Mouse (Mus musculus) heart, adult 2 months (tissue): Measurements from ENCODE around the gene Zfp382. TPM values are rescaled to one million over a fixed set of nuclear protein-coding genes. Genes with fewer than 3 reads are reported as not detected.
"Not testable (repeated sequence)": the region's sequence is repeated elsewhere in the genome, so short reads cannot be mapped to it uniquely, and the experiment has no call there.

Experiments used
- DNase-seq, 2 experiments: peaks; one replicate each; pipeline ENCODE4 v3.0.0; 2021
- H3K27ac ChIP-seq: fragments of 200-600 bp; 2 replicates; pipeline ENCODE4 v1.8.1; 2022
- H3K27me3 ChIP-seq: fragments of 200-500 bp; 2 replicates; pipeline ENCODE4 v1.6.1; 2012; ENCODE audit warnings: mild to moderate bottlenecking, low read length, inconsistent platforms, mixed read lengths; ENCODE audit not compliant: control insufficient read depth, insufficient read depth
- H3K36me3 ChIP-seq: fragments of 200-500 bp; 2 replicates; pipeline ENCODE4 v1.6.1; 2012; ENCODE audit warnings: low read length, inconsistent platforms; ENCODE audit not compliant: control insufficient read depth, insufficient read depth
- H3K4me1 ChIP-seq: fragments of 200-500 bp; 2 replicates; pipeline ENCODE4 v1.6.1; 2011; ENCODE audit warnings: low read length; ENCODE audit not compliant: control insufficient read depth, insufficient read depth
- H3K4me3 ChIP-seq: fragments of 200-600 bp; 2 replicates; pipeline ENCODE4 v1.8.1; 2022
- H3K79me2 ChIP-seq: fragments of 200-500 bp; replicated peaks from 2 replicates; pipeline ENCODE4 v1.6.1; 2012; ENCODE audit warnings: mild to moderate bottlenecking, inconsistent platforms, low read length, moderate library complexity, mixed read lengths; ENCODE audit not compliant: control insufficient read depth, insufficient read depth
- H3K9ac ChIP-seq: fragments of 200-500 bp; 2 replicates; pipeline ENCODE4 v1.6.1; 2012; ENCODE audit warnings: low read depth, mild to moderate bottlenecking, control low read depth, inconsistent platforms, low read length, mixed read lengths
- CTCF ChIP-seq: fragments of 200-600 bp; IDR thresholded peaks from 2 replicates; pipeline ENCODE4 v1.8.1; 2022; ENCODE audit warnings: antibody characterized with exemption, mild to moderate bottlenecking, moderate library complexity
- EP300 ChIP-seq: fragments of 200-500 bp; IDR thresholded peaks from 2 replicates; pipeline ENCODE4 v1.6.1; 2011; ENCODE audit warnings: low read depth, low read length, control low read depth; ENCODE audit not compliant: insufficient read depth
- POLR2A ChIP-seq: fragments of 200-500 bp; IDR thresholded peaks from 2 replicates; pipeline ENCODE4 v1.6.1; 2011; ENCODE audit warnings: mild to moderate bottlenecking, low read depth, low read length, control low read depth; ENCODE audit not compliant: insufficient read depth
- WGBS: fragments of 180-500 bp; shearing (Covaris S2); methylation state at CpG from one replicate; pipeline ENCODE4 v1.1.7; 2018; 5-methylcytosine and 5-hydroxymethylcytosine counted together
- intact Hi-C: fragments of 180-260 bp; cut with DNase I; formaldehyde crosslinking; loops from one replicate; pipeline ENCODE4 v1.15.1; 2025
- polyA plus RNA-seq: library from polyadenylated mRNA; depleted of rRNA; stranded (reverse); fragments of >200 nt; gene quantifications from 2 replicates; pipeline ENCODE4 v1.2.3, GENCODE M21; 2012
- total RNA-seq, 2 experiments: library from RNA; stranded (reverse); gene quantifications; 2 replicates each; pipeline ENCODE4 v1.2.3; 2021

The Zfp382 gene
- total and polyA plus RNA-seq, 3 experiments: 0.68 to 2.4 (median 2.1) TPM

DNA sequence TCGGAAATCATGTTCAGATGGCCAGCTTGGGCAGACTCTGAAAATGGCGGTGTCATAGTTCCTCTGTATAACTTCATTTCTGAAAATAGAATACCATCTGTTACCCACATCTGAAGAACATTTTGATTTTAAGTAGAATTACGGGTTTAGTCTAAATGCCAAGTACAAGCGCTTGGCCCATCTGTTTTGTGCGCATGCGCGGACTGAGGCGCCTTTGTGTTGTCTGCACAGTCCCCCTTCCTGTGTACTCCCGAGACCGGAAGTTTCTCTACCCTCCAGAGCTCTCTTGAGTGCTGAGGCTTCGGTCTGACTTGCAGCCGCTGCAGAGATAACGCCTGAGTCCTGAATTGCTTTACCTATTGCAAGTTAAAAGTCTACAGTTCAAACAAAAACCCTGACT is 22.4 kb upstream of the Zfp382 start:
- Histone ChIP-seq H3K27ac (peak overlapping the region; percentile 36), H3K79me2 (peaks cover 2% of the 10 kb centered on the region; the same call in 1 of the 2 replicates), H3K9ac (no peak overlapping the region), H3K36me3 (peaks cover 4% of the 10 kb centered on the region), H3K27me3 (no peaks in the 10 kb centered on the region), H3K4me3 (0 out of 2 replicates have a peak overlapping the region, but pooled peaks have one; percentile 1), H3K4me1 (peaks cover 1% of the 10 kb centered on the region; the same call in 1 of the 2 replicates)
- intact Hi-C loops: no loop called here
- DNase-seq: peak; percentile 41 to 45
- TF ChIP-seq EP300 (no peak), POLR2A (no peak), CTCF (no peak)
- 76% methylated on average over 13 of the region's 13 CpGs for WGBS

DNA sequence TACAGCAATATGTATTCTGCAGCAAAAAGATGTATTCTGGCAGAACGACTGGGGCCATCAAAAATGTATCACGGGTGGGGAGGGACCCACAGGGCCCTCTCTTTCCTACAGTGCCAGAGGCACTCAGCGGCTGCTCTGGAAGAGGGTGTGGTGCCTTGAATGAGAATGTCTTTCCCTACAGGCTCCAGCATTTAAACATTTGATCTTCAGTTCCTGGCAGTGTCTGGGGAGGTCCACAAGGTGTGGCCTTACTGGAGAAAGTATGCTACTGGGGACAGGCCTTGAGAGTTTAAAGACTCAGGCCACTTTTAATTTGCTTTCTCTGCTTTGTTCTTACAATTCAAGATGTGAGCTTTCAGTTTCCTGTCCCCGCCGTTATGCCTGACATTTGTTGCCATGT is 5.7 kb upstream of the Zfp382 start:
- Histone ChIP-seq H3K27me3 (no peaks in the 10 kb centered on the region), H3K9ac (no peak overlapping the region), H3K27ac (no peak overlapping the region), H3K79me2 (no peaks in the 10 kb centered on the region), H3K4me3 (no peak overlapping the region), H3K4me1 (no peaks in the 10 kb centered on the region), H3K36me3 (no peaks in the 10 kb centered on the region)
- TF ChIP-seq CTCF (no peak), EP300 (no peak), POLR2A (no peak)
- intact Hi-C loops: no loop called here
- no peak for DNase-seq
- 90% methylated on average over 5 of the region's 5 CpGs for WGBS

DNA sequence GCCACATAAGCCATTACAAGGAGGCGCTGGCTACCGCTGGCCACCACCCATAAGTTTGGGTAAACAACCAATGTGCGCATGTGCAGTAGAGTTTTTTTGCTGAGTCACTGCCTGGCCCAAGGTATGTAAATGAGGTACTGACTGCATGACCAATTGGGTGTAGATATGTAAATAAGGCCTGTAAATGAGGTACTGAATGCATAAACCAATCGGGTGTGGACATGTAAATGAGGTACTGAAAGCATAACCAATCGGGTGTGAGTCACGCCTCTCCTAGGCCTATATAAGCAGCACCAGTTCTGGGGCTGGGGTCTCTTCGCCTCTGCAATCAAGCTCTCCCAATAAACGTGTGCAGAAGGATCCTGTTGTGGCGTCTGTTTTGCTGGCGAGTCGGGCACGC is 3.8 kb upstream of the Zfp382 start:
- H3K36me3 ChIP-seq, H3K79me2 ChIP-seq, H3K4me3 ChIP-seq, H3K27ac ChIP-seq, H3K4me1 ChIP-seq, H3K27me3 ChIP-seq, H3K9ac ChIP-seq, intact Hi-C loops, DNase-seq: not testable (repeated sequence)
- WGBS: 91% methylated on average over 12 of the region's 12 CpGs

DNA sequence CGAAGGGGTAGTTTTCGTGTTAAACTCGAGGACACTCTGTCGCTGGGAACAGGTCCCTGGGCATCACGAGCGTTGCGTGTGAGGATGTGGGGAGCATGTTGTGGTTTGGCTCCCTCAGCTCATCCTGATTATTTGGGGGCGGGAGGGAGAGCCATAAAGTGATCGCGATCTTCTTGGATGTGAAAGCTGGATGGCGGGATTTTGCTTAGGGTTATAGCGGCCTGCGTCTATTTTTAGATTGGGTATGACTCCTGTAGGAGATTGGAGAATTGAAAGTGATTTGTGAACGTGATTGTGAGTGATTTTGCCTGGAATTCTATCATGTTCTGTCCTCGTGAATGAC is 417 bp downstream of the Zfp382 start:
- H3K9ac ChIP-seq: peak overlapping the region; percentile 61
- TF ChIP-seq POLR2A: no peak
- TF ChIP-seq EP300: no peak
- no peak for TF ChIP-seq CTCF
- H3K79me2 ChIP-seq: no peaks in the 10 kb centered on the region
- 1% methylated on average over 15 of the region's 15 CpGs for WGBS
- H3K4me3 ChIP-seq: peak overlapping the region; percentile 89
- no peaks in the 10 kb centered on the region for H3K36me3 ChIP-seq
- H3K27me3 ChIP-seq: no peaks in the 10 kb centered on the region
- intact Hi-C loops: loop anchor here (5.0 kb wide), 2 partner anchors 35 to 95 kb away; no protein-coding TSS in a partner anchor
- peak overlapping the region; percentile 85 for H3K27ac ChIP-seq
- no peak for DNase-seq
- no peaks in the 10 kb centered on the region for H3K4me1 ChIP-seq

DNA sequence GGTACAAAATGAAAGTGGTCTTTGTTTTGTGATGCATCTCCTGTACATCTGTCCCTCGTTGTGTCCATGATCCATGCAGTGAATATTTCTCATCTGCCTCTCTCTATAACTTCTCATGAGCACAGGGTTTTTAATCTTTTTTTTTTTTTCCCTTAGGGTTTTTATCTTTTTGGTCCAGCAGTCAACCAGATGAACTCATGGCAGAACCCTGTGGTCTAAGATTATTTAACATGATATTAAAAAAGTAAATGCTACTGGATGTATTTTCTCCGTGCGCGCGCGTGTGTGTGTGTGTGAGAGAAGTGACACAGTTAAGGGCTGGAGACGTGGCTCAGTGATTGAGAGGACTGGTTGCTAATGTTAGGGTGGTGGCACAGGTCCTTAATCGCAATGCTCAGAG is 8.2 kb downstream of the Zfp382 start:
- H3K4me3 ChIP-seq: no peak overlapping the region
- H3K79me2 ChIP-seq: no peaks in the 10 kb centered on the region
- H3K27ac ChIP-seq: no peak overlapping the region
- intact Hi-C loops: no loop called here
- TF ChIP-seq POLR2A (no peak), CTCF (no peak), EP300 (no peak)
- 96% methylated on average over 8 of the region's 8 CpGs for WGBS
- H3K4me1 ChIP-seq: no peaks in the 10 kb centered on the region
- DNase-seq: no peak
- H3K9ac ChIP-seq: no peak overlapping the region
- peaks cover 2% of the 10 kb centered on the region; the same call in 1 of the 2 replicates for H3K36me3 ChIP-seq
- H3K27me3 ChIP-seq: no peaks in the 10 kb centered on the region

- Histone ChIP-seq H3K27me3 (no peaks in the 10 kb centered on the region), H3K36me3 (peaks cover 2% of the 10 kb centered on the region; the same call in 1 of the 2 replicates), H3K9ac (no peak overlapping the region), H3K79me2 (no peaks in the 10 kb centered on the region), H3K4me3 (no peak overlapping the region), H3K4me1 (no peaks in the 10 kb centered on the region), H3K27ac (no peak overlapping the region)
- TF ChIP-seq CTCF (no peak), EP300 (no peak), POLR2A (no peak)
- WGBS: 95% methylated on average over 4 of the region's 4 CpGs
- DNase-seq: no peak
- intact Hi-C loops: no loop called here
Observed at GRCm38 (mm10) chr7:30132396-30132795, 10.7 kb downstream of the Zfp382 start.
